Mouse (Mus musculus): ENCODE data around the gene Aldh1a1.
"Not testable (repeated sequence)": the region's sequence is repeated elsewhere in the genome, so short reads cannot be mapped to it uniquely, and the experiment has no call there.

The Aldh1a1 gene

DNA sequence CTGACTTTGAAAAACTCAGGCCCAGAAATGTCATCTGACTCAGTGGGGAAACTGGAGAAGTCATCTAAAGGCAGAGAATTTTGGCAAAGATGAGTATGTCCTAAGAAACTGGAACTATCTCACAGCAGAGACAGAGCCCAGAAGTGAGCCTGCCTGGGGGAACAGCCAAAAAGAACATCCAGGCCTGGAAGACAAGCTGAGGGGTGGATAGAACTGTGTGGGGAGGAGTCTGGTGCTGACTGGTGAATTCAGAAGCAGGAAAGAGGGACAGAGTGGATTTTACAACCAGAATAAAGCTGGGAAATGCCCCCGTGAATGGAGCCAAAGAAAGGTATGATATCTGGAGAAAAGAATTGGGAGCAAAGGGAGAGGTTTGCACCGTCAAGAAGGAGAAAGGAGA lies at the start of gene Aldh1a1:
TSS of gene Aldh1a1 (plus strand) at position 225 of the 400 bp plus-strand sequence.
- DNase-seq, result no peak

DNA sequence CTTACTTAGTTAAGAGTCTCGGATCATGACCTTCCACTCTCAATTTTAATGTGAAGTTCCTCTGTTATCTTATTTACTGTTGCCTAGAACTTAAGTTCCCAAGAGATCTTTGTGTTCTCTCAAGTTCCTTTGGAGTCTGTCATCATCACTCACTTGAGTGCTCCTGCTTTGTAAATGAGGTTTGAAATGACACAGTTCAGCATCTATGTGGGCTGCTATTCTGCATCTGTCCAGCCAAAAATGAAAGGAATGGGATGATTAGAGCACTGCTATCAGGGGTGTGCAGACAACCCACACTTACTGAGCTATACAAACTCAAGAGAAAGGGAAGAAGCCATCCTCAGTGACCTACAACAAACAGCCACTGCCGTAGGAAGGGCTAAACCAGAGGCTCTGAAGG lies 44.7 kb upstream of the Aldh1a1 start:
- no peak for DNase-seq

DNA sequence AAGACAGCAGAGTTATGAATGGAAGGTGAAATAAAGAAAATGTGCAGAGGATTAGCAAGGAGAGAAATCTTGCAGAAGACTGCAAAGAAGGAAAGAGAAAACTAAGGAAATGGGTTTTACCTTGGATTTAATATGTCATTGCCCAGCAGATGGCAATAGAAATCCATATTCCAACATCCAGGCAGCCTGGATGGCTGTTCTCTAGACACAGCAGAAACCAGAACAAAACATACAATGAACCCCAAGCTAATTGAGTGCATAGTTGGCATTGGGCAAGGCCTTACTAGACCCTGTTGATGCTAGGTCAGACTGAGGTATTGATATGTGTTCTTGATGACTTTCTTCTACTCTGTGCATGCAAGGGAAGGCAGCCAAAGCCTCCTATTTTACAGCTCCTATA lies 43.0 kb upstream of the Aldh1a1 start:
- DNase-seq, result peak; percentile 10

DNA sequence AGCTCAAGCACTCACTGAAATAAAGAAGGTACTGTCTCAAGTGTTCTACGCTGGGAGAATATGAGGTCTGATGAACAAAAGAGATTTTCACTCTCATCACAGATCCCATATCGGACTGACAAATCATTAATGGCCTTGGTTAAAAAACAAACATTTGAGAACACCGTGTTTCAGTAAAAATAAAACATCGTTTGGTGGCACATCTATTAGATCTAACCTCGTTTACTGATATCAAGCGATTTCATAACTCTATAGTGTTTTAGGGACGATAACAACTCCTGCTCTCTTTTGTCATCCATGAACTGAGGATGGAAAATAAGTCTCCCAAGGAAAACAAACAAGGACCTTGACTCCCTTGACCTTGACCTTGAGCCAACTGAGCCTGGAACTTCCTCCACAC lies 41.5 kb upstream of the Aldh1a1 start:
- DNase-seq, result no peak

DNA sequence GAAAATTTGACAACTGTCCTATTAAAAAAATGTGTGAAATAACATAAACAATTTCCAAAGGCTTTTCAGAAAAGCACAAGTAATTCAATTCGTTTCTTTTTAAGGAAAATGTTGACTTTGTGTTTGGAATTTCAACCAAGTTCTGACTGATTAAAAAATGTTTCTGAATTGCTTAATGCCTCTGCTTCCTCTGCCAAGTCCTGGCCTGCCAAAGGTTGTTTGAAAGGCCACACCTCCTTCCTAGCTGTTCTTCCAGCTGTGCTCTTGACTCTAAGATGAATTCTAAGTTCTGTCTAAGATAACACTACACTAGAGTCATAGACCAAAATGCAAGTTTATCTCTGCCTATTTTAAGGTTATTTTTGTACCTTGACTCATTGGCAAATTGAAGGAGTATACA lies 8.0 kb upstream of the Aldh1a1 start:
- DNase-seq, result no peak

DNA sequence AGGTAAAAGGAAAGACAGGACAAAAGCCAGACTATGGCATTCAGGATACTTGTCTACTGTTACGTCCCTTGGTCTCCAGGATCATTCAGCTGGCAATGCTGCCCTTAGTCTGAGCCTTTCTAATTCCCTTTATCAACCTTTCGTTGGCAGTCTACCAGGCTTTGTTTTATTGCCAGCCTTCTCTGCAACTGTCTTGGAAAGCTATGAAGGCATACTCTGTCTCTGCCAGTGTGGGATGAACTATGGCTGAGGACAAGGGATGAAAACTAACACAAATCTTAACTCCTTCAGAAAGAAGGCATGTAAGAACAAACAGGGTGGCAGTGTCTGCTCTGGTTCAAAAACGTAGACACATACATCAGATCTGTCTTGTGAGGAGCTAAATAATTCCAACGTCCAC lies 565 bp upstream of the Aldh1a1 start:
- DNase-seq, result no peak

DNA sequence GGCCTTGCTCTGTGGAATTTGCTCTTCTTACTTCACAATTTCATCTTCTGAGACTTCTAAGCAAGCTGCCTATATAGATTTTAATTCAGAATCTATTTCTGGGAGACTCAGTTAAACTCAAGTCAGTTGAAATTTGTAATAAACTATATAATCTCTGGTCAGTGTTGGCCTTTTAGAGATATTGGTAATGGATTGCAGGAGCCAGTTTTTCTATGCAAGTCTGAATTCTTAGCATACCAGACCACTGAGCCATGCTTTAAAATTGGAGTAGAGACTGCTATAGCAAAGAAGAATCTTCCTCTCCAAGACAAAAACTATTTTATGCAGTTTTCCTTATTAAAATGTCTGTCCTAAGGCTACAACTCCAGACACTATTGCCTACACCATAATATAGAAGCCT lies 4.0 kb downstream of the Aldh1a1 start:
- no peak for DNase-seq

DNA sequence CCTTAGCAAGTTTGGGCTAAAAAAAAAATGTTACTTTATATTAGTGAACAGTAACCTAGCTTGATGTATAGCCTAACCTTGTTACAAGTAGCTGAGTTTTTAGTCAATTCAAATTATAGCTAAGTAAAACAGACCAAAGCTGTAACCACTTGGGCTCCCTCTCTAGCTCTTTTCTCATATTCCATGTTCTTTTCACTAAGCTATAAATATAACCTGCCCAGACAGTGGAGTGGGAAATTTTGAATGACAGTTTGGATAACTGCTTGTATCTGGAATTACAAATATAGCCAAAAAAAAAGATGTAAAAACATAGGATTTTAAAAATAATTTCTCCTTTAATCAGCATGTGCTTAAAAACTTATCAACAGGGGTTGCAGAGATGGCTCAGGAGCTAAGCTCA lies 12.8 kb downstream of the Aldh1a1 start:
- no peak for DNase-seq

DNA sequence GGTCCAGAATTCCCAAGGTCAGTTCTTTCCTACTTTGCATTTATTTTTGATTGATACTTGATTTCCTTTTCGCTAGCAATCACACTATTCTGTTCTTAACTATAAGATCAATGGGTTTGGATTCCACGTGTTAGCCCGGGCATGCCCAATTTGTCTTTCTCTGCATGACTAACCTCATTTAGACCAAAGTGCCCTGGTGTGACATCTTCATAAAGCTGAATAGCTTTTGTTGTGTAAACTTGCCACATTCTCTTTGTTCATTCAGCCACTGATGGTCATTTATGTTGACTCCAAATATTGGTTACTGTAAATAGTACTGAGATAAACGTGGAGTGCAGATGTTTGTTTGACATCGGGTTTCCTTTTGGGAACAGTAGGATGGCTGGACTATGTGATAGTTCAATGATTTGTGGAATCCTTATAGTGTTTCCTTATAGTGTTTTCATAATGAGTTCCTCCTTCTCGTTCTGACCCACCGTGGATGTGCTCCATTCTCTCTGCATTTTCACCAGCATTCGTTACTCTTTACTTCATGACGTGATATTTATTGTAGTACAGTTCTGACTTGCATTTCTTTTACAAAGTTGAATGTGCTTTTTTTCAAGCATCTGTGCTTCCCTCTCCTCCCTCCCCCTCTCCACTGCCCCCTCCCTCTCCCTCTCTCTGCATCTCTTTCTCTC lies 14.6 kb downstream of the Aldh1a1 start:
- DNase-seq, result no peak

DNA sequence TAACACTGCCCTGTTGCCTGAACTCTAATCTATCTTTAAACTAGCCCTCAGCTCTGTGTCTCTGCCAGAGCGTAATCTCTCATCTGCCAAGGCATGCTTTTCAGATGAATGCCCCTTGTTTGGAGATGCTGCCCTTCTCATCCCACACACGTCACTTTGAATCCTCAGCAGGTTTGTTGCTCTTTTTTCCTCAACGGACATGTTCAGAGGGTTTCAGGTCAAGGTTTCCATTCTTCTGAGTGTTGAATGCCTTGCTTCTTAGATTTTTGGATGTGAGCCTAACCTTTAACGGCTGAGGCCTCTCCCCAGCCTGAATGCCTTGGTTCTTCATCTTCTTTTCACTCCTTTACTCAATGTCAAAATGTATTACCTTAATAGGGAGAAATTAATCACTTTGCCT lies 16.1 kb downstream of the Aldh1a1 start:
- DNase-seq, result no peak

DNA sequence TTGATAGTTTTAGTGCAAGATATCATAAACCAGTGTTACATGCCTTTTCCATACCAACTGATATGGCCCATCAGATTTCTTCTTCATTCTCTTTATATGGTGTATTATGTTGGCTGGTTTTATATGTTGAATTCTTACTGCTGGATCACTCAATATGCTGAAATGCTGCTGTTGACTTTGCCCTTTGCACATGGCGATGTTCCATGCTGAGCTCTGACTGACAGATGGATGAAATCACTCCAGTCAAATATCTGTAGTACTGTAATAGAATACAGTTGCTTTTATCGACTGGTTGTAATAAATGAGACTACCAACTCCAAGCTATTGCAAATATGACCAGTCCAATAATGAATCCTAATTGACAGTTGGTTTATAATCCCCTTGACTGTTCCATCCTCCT lies 19.5 kb downstream of the Aldh1a1 start:
- no peak for DNase-seq

DNA sequence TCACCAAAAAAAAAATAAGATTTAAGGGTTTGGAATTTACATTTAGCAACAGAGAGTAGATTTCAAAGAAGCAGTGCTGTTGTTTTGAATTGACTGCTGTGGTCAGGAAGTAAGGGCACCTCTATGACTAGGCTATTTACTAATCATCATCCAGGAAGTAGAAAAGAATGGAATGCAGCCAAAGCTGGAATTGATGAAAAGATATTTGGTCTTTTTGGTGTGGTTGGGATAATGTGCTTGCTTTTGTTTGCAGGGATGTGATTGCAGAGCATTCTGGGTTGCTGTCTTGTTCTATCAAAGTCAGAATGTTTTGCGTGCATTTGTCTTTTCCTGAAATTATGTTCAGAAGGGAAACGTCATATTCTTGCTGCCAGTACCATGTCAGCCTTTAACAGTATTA lies 20.7 kb downstream of the Aldh1a1 start:
- DNase-seq, result no peak

DNA sequence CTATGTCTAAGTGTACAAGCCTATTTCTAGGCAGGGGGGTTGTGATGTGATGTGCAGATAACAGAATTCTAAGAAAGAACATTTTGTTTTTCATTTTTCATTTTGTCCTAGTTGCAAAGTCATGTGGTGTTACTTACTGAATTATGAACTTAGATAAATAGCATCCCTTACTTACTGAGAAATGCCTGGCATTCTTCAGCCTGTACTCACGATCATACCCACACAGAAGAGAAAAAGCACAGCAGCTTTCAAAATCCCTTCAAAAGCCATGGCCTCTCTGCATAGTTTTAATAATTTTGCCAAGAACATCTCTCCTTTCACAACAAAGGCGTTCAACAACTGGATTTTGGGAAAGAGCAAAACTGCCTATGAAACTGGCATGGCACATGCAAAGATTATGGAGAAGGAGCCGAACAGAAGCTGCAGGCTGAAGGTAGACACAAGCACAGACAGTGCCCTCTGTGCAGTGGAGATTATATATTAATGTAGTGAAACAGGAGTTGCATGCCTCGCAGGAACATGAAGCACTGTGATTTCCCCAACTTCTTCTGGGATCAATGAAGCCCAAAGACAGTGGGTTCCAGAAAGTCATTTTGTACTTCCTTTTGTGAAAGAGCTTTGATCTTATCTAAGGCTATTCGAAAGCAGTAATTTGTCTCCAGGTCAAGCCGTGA lies 21.3 kb downstream of the Aldh1a1 start:
- DNase-seq, result no peak

DNA sequence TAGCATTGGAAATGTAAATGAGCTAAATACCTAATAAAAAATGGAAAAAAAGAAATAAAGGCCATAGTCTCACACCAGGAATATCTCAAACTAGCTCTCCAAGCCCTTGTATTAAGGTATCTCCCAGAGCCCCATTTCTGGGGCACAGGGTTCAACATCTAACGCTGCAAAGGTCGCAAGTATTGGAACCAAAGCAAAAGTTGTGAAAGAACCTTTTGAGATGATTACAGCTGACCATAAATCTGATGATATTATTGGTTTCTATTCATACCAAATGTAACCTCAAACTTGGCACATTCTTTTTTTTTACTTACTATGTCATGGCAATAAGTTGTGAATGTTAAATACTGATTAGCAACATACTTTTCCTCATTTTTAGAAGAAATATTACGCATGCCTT lies 24.0 kb downstream of the Aldh1a1 start:
- no peak for DNase-seq

DNA sequence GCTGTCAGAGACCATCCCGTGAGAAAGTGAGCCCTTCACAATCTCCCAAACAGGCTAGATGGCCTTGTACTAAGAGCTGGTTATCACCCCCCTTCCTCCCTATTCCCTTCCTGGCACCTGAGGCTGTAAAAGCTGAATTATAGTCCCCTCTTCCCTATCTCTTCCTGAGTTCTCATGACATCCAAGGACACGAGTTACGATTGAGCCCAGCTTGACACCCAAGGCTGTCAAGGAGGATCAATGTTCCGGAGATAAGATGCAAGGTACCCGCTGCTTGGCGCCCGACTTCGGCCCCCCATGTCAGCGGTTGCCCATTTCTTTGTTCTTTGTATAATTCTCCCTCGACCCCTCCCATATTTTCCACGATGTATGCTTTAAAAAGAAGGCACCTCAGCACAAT lies 36.6 kb downstream of the Aldh1a1 start:
- not testable (repeated sequence) for DNase-seq

DNA sequence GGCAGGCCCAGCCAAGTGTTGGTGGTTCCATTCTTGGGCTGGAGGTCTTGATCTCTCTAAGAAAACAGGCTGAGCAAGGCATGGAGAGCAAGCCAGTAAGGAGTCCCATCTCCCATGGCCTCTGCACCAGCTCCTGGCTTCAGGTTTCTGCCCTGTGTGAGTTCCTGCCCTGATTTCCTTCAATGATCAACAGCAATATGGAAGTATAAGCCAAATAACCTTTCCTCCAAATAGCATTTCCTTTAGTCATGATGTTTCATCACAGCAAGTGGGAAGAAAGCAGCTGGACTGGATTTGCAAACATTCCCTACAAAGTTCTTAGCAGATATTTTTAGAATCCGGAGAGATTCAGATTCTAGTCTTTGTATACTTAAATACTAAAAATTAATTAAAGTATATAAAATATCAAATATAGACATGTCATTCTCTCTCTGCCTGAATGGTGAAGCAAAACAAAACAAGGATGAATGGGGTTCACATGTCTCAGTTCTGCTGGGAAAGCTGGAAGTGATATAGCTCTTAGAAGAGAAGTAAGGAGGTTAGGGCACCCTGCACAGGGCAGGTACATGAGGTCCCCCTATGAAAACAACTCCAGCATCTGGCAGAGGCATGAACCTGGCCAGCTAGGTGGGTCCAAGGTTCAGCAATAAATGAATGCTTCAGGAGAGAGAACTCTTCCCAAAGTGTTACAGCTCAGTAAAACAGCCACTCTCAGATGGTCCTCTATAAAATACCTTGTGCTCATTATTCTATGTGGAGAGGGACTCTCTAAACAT lies 37.6 kb downstream of the Aldh1a1 start:
- DNase-seq, result no peak

DNA sequence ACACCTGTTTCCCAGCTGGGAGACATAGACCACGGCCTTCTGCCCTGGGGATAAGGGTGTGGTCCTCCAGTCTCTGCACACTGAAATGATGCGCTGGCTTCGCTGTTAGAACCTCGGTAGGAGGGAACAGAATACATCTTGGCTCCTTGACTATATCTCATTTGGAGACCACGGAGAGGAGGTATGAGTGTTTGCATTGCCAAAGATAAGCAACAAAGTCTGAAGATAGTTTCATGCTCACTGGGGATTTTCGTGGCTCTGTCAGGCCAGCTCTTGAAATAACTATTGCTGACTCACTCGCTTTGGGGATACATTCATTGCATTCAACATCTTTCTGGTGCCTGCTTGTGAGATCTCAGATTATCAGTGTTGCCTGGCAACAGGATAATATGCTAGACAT lies 44.0 kb downstream of the Aldh1a1 start:
- DNase-seq, result peak; percentile 6

DNA sequence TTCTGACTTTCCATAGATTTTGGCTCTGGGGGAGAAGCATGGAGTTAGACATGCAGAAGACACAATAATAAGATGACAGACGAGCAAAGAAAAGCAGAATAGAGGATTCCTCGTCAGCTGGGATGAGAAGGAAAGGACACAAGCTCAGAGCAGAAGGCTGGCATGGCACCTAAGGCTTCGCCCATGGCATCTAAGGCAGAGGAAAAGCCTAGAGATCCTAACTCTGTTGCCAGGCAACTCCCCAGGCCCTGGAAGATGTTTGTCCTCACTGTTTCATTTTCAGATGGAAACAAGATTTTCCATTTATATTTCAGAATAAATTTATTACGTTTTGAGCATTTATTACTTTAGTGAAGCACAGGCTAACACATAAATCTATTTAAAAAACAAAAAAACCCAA lies 48.5 kb downstream of the Aldh1a1 start:
- DNase-seq, result no peak

DNA sequence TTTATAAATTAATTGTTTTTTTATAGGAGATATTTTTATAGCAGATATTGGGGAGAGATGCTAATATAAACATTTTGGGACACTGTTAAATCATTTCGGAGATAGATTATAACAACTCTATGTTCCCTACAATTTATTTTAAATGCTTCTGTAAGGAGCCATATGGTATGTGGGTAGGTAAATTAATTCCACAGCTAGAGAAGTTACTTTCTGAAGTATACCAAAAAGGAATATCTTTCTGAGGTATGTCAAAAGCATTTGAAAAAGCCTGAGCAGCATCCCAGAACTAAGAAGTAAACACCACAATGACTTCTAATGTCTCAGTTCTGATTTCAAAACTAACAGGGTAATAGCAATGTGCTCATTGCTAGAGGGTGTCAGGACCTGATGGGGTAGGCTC lies 49.4 kb downstream of the Aldh1a1 start:
- DNase-seq, result no peak

DNA sequence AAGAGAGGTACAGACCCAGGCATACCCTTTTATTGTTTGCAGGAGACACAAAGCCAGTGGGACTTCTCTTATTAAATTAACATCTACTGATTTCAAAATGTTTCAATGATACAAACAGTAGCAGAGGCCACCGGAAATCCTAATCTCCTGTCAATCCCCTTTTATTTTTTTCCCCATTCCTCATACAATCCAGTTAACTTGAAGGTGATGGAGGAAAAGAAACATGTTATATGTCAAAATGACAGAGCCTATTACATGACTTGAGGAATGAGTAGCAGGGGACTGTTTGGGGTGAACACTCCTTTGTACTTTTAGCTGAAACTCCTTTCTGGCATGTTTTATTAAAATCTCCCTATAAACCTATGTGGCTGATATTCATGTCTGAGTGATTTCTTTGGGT lies 51.3 kb downstream of the Aldh1a1 start:
- DNase-seq, result no peak

DNA sequence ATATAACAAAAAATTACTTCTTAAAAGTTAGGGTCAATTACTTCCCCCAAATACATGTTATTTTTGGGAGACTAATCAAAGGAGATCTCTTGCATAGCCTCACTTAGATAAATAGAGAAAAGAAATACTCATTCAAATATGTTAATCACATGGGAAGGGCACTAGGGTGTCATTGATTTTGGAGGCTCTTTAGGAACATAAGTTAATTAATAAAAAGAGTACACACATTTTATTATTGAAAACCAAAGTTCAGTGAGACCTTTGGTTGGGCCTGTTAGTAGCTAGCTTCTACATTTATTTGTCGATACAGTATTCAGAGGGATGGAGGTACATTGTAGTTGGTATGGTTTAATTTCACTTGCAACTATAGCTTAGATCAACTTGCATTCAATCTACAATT lies 52.4 kb downstream of the Aldh1a1 start:
- DNase-seq, result no peak

DNA sequence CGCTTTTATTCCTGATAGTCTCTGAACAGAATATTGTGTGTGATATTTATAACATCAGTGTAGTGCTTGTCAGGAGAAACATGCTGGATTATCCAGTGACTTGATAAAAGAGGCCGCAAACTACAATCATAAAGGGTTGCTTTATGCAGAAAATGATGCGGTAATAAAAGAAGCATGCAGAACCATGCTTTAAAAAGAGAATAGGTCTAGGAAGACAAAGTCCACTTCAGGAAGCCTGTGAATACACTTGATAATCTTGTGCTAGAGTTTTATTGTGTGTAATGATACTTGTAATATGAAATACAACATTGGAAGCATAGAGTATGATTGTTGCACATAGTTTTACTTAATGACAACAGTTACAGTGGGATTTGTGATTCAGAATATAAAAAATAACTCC lies 54.5 kb downstream of the Aldh1a1 start:
- no peak for DNase-seq

DNA sequence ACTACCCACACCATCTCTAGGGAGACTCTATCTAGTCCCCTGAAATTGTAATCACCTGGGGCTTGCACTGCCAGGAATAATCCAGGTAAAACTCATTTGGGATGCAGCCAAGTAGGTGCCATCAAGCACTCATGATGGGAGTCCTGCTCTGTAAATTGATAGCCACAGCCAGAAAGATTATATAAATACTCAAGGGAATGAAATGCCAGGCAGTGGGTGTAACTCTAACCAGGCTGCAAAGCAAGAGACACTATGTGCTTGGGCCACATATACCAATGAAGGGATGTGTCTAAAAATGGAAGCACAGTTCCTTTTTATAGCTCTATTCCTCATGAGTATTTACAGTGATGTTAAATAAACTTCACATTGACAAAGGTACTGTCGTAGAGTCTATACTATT lies 56.9 kb downstream of the Aldh1a1 start:
- DNase-seq, result no peak

DNA sequence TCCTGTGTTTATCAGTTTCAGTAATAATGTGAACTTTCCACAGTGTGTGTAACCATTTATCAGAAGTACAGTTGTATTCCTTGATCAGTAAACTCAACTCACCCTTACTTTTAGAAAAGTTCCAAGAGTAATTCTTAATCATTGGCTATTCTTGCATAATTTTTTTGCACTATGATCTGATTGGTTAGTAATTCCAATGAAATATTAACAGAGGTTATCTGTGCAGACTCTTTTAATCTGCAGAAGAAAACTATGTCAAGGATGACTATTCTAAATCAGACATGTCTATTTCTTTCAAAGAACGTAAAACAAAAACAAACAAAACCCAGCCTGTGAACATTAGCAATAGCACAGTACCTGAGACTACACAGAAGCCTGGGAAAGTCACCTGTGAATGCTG lies 62.9 kb downstream of the Aldh1a1 start:
- DNase-seq, result no peak

All from right cerebral cortex, postnatal 4 days (tissue).